Mouse (Mus musculus) layer of hippocampus, adult 9-11 months (tissue): Measurements from ENCODE around the gene 5330417C22Rik.
"Not testable (repeated sequence)": the region's sequence is repeated elsewhere in the genome, so short reads cannot be mapped to it uniquely, and the experiment has no call there.

Source experiments
- DNase-seq: peaks from one replicate; pipeline ENCODE4 v3.0.0; 2022

5330417C22Rik gene

DNA sequence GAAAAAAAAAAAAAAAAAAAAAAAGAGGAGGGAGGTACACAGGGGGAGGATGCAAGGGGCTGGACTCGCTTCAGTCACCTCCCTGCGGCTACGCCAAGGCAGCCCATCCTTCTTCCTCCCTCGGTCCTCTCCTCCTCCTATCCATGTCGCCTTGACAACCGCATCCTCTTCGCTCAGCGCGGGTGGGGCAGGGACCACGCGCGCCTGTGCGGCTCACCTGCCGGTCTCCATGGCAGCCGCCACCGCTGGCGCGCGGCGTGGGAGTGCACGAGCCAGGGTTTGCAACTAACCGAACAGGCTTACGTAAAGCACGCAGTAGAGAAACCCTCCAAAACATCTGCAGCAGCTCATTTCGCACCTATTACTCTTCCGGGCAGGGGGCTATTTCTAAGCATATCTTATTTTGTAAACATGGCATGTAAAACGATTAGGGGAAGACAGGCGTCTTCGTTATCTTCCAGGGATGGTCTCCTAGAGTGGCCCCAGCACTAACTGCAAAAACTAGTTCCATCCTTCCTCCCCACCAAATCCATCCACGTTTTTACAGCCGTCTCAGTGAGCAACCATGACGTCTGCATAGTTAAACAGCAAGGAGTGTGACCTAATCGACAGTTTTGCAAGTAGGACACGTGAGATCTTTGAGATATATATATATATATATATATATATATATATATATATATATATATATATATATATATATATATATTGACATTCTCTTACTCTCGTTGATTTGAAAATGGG, at the start of gene 5330417C22Rik:
5330417C22Rik (minus strand) TSS at position 20 of the 744 bp plus-strand sequence.
- peak; percentile 94 for DNase-seq

DNA sequence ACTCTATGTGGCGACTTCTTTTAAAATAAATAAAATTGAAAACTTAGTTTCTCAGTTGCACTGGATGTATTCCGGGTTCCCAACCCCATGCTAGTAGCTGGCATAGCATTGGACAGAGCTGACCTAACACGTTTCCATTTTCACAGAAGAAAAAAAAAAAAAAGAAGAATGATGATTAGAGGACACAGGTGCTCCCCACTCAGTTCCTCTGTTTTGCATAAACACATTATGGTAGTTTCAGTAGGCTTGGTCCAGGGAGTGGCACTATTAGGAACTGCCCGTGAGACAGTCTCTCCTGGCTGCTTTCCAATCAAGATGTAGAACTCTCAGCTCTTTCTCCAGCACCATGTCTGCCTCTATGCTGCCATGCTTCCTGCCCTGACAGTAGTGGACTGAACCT, 48.2 kb upstream of the 5330417C22Rik start:
- no peak for DNase-seq

DNA sequence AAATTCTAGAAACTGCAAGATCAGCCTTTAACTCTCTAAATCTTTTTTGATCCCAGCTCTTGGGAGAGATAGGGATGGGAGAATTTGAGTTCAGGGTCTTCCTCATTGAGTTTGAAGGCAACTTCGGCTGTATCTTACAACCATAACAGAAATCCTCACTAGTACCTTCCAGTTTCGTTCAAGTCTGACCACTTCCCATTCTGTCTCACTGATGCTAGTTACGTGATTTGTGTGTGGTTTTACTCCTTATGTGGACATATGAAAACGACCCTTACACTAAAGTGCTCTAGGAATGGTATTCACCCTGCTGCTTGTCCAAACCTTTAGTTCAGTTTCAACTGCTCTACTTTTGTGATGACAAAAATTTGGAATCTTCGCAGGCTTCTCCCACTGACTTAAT, 37.7 kb upstream of the 5330417C22Rik start:
- DNase-seq, result no peak

DNA sequence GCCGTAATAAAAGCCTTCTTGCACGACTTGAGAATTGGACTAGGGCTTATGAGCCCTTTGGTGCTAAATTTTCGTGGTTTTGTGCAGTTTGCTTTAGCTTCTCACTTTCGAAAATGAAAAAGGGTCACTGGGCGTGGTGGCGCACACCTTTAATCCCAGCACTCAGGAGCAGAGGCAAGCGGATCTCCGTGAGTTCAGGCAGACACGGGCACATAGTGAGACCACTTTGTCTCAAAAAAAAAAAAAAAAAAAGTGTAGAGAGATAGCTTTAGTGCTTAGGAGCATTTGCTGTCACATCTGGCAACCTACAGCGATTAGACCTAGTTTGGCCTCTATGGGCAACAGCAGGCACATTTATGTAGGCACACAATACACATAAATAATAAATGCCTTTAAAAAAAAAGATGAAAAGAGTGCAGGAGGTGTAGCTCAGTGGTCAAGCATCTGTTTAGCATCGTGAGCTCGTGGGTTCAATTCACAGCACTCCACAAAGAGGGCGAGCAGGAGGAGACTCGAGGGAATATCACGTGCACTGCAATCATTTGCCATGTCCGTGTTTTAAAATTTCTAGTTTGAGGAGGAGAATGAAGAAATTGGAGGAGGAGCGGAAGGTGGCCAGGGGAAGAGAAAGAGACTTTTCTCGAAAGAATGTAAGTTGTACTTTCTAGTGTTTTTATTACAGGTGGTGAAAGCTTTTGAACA, 36.1 kb upstream of the 5330417C22Rik start:
- no peak for DNase-seq

DNA sequence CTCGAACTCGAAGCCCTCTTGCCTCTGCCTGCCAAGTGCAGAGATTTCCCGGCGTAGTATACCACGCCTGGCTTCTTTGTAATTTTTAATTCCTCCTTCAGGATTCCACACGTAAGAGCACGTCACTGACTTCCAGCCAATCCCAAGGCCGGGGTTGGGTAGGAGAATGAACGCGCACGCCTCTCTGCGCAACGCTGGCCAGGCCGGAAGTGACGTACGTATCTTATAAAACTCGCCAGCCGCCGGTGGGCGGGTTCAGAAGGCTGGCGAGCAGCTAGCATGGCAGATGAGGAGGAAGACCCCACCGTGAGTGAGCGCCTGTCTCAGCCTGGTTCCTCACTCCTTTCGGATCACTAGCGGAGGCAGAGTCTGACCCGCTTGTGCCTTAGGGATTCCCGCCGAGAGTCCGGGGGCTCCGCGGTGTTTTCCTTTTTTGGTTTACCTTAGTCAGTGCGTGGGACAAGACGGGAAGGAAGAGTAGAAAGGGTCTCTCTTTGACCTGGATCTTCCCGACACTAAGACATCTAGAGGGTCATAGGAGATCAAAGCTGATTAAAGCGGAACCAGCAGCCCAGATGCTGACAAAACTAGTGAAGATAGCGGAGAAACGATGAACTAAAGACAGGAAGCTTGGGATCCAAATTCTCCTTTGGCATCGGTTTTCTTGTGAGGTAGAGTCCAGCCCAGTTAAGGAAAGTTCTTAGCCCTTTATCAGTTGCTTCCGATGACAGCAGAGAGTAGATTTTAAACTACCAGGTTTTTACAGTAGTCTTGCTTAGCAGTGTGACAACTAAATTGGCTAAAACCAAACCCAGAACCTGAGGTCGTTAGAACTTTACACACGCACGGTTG, 35.3 kb upstream of the 5330417C22Rik start, which contains the start of gene Taf13:
Taf13 (plus strand) TSS at position 256 of the 852 bp plus-strand sequence.
- DNase-seq, result peak; percentile 97

DNA sequence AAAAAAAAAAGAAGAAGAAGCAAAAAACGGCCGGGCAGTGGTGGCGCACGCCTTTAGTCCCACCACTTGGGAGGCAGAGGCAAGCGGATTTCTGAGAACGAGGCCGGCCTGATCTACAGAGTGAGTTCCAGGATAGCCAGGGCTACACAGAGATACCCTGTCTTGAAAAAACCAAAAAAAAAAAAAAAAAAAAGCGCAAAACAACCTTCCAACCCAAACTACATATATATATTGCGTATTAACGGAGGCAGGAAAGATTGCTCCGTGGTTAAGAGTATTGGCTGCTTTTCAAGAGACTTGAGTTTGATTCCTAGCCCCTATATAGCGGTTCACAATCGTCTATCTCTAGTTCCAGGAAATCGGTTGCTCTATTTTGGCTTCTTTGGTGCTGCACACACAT, 34.5 kb upstream of the 5330417C22Rik start:
- no peak for DNase-seq

DNA sequence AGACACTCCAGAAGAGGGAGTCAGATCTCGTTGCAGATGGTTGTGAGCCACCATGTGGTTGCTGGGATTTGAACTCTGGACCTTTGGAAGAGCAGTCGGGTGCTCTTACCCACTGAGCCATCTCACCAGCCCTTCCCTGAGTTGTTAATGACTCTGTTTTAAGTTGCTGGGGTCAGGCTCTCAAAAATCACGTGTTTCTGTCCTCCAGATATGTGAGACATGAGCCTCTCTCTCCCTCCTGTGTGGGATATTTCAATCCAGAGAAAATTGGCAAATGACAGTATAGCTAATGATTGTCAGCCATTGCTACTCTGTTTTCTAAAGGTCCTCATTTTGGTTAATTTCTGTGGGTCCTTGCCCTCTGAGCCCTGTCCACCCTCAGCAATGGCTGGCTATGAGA, 33.3 kb upstream of the 5330417C22Rik start:
- not testable (repeated sequence) for DNase-seq

DNA sequence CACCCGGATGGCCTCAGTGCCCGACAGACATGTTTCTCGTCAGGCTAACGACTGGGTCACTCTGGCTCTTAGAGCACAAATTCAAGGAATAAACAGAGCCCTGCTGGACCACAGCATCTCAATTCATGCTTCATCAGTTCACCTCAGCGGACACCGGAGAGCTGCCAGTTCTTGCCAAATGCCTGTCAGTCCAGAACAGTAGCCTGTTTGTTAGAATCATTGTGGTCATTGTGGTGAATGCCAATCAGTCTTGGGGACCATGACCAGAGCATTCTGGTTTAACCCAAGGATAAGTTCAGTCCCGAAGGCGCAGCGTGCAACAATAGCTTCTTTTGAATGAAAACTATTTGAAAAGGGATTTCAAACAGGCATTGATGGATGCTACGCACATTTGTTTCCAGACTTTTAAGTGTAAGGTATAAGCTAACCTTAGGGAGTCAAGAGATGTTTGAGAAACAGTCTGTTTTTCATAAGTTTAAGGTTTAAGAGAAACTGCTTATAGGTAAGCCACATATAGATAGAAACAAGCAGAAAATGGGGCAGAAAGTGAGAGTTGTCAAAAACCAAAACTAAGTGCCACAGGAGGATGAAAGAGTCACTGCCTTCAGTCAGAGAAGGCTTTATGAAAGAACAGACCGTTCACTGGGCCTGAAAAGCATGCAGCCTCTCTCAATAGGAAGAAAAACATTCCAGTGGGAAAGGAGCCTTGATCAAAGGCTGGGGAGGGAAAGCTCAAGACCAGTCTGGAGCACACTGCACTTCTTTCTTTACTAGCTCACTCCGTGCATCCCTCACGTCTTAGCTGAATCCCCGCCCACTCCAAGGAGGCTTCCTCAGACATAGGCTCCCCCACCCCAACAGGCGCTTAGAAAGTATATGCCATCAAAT, 31.9 kb upstream of the 5330417C22Rik start:
- peak; percentile 71 for DNase-seq

DNA sequence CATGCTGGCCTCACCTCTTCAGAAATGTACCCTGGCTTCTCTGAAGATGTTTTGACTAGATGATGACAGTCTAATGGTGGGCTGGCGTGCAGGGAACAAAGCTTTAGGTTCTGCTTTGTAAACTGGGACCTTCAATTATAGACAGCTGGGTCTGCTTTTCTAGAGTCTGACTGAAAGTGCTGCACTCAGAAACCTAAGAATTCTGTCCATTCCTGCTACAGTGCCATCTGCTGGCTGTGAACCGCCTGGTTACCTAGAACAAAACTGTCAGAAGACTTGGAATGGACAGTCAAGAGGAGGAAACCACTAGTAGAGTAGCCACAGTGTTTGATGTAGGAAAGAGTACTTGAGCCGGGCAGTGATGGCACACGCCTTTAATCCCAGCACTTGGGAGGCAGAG, 27.0 kb upstream of the 5330417C22Rik start:
- peak; percentile 79 for DNase-seq

DNA sequence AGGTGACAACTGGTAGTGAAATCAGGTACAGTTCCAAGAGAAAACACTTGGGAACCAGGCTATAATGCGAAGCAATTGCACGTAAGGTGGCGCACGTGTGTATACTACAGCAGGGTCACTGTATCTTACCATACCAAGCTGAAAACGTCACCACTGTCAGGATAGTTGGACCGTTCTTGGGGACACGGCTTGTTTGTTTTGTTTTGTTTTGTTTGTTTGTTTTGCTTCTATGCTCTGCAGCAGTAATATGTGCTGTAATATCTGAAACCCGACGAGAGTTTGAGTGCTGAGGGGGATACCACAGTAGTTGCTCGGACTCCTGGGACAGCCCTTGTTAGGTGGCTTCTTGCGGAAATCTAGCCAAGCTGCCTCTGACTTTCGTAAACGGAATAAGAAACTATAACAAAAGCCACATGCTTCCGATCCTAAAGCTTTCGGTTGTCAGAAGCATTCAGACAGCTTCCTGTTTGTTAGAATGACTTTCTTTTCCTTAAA, 26.5 kb upstream of the 5330417C22Rik start:
- no peak for DNase-seq

DNA sequence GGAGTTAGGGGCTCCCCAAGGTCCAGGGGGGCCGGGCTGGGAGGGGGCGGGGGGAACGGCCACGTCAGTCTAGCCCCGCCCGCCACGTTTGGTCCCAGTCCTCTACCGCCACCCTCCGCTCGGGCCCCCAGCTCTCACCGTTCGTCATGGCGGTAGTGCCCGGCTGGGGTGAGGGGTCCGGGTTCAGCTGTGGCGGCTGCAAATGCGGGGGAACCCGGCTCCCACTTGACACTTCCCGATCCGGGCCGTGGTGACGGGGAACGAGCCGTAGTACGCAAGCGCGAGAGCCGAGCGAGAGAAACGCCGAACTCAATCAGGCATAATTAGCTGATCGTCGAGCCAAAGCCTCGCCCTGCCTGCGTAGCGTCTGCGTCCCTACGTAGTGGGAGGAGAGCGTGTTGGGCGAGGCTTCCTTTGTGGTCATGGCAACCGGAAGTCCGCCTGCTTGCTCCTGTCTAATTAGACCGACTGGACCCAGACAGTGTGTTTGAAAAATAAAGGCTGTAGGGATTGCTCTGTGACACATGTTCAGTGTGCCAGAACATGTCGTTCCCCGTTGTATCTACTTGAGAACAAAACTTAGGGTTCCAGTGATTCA, 25.9 kb upstream of the 5330417C22Rik start, which contains the start of gene Tmem167b:
Tmem167b (minus strand) TSS at position 334 of the 598 bp plus-strand sequence.
- peak; percentile 97 for DNase-seq

DNA sequence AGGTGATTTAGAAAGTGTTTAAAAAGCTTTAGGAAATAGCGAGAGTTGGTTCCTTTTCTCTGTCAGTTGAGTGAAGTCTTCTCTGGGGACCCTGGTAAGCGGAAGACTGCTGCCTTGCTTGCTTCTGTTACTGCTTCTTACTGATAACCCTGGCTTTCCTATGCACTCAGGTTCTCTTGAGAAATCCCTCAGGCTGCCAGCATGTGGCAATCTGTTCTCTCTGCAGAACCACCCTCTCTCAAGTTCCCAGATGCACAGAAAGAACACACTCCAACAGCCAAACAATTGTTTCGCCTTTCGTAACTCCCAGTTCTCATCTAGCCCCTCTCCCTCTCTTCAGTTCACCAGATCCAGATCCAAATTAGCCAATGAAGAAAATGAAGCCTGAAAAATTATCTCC, 21.6 kb upstream of the 5330417C22Rik start:
- no peak for DNase-seq

DNA sequence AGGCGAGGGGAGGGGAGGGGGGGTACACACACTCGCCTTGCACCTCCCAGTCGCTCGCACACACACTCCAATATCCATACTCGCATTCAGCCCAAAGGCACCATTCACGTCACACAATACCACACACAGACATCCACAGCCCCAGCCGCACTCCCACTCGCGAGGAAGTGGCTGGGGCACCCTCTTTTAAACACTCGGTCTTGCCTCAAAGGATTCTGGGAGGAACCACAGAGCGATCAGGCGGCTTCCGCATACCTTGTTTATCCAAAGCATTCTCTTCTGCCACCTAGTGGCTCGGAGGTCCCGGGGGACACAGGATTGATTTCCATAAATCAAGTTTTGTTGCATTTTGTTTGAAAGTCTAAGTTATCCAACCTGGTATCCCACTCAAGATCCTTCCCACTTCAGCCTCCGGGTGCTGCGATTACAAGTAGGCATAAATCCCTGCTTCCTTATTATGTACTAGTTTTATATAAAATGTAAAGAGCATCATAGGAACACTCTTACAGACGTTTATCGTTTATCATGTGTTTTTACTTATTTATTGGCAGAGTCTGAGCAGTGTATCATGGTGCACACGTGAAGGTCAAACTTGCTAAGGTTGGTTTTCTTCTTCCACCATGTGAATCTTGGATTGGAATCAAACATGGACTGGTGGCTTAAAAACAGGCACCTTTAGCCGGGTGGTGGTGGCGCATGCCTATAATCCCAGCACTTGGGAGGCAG, 18.4 kb upstream of the 5330417C22Rik start:
- peak; percentile 96 for DNase-seq

DNA sequence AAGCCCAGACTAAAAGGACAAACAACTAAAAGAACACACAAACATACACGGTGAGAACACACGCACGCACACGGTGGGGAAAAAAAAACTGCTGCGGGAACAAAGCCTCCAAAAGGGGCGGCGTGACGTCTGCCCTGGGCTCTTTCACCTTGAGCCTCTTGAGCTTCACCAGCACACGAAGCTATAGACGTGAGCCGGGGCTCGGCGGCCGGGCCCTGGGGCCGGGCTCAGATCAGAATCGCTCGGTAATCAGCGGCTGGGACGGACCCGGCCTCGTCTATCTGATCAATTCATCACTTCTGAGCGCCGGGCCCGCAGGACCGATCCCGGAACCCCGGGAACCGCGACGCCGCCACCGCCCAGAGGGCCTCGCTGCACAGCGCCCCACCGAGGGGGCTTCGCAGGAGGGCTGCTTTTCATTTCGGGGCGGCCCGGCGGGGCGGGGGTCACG, 17.8 kb upstream of the 5330417C22Rik start:
- no peak for DNase-seq

DNA sequence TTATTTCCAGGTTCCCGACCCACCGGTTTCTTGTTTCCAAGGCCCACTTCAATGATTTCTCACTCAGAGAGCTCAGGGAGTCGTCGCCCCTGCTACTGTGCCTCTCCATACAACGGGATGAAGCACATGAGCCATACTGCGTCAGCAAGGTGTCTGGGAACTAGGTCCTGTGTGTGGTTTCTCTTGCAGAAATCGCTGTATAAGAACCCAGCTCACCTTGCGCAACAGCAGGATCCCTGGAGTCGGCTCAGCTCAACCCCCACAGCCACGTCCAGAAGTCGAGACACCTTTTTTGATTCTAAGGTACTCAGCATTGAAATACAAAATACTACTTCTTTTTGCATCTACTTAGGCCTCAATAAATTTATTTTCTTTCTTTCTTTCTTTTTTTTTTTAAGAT, 6.0 kb upstream of the 5330417C22Rik start:
- no peak for DNase-seq

DNA sequence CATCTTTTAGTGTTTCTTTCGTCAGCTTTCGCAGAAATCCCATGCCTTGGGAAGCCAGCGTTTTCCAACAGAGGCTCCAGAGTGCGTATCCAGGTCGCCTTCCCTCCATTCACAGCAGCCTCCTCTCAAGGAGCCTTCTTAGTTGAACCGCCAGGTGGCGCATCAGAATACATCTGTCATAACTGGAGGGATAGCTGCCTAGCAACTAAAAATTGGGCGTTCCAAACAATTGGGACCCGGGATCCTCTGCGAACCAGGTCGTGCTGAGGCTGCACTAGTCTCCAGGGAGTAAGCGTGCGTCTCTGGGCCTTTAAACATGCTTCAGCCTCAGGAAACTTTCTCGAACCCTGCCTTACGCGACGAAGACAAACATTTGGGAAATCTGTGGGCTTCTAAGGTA, 967 bp upstream of the 5330417C22Rik start:
- peak; percentile 91 for DNase-seq

DNA sequence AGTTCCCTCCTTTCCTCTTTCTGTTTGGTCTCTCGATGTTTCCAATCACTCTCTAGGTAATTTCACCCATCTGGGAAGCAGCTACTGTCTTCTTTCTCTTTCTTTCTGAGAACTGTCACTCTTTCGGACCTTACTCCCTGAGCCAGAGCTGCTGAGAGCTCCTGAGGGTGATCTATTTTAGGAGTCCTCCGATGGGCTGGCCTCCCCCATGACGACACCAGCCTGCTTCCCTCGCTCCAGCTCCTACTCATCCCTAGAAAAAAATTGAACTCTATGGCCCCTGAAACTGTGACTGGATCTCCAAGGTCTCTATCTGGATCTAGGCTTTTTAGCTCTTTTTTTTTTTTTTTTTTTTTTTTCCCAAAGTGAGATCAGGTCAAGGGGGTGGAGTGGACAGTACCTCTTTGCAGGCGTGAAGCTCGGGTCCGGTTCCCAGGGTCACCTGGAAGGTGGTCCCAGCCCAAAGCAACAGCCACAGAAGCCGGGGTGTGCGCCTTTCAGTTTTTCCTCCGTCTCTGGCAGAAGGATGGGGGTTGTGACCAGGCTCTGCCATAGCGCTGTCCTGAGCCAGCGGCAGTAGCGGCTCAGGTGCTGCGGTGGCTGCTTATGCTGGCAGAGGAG, 330 bp downstream of the 5330417C22Rik start:
- DNase-seq, result no peak

DNA sequence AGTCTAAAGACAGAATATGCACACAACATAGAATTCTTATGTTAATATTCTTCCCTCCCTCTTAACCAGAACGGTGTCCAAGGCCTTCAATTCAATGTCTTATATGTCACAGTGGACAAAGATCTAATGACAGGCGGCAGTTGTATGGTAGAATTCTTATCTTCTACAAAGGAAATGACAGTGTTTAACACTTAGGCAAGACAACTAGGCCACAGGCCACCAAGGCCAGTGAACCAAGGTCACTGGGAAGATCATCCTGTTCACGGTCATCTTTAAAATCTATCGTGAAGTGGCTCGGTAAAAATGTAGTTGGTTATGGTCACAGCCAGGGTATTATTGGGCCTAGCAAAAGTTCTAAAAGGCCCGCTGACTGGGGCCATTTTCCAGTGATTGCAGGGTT, 2.4 kb downstream of the 5330417C22Rik start, which contains the start of gene 1700013F07Rik:
1700013F07Rik (plus strand) TSS at position 200 of the 400 bp plus-strand sequence.
- no peak for DNase-seq

DNA sequence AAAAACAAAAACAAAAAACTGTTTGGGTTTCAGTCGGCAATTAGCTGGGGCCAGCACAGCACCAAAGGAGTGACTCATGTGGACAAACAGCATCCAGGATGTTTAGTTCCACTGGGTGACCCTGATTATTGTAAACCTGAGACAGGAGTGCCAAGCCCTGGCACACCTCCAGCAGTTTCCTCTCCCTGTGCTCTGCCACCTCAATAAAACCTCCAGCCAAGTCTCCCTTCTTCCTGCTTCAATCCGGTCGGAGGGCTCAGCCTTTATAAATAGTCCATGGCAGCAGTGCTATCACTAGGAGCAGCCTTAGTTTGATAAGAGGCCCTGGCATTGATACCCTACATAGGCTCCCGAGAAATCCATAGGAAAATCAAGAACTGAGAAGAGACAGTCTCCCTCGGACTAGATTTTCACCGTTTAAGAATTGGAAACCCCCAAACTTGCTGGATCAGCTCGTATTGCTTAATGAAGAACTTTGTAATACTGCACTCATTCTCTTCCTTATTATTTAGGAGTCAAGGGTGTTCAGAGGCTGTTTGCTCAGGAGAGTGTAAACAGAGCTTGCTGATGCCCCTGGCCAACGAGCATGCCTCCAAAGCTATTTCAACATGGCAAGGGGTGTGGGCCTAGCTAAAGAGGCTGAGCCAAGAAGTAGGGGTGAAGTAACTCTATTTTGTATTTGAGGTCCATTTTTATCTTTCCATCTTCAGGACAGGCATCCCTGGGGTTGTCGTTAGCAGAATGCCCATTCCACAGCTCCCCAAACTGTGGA, 3.0 kb downstream of the 5330417C22Rik start:
- DNase-seq, result no peak
